Mouse (Mus musculus) G1E-ER4 (cell line): ENCODE data around the gene Clstn2. TPM values are rescaled to one million over a fixed set of nuclear protein-coding genes. Genes with fewer than 3 reads are reported as not detected.

Source experiments
- GATA1 ChIP-seq: IDR thresholded peaks from one replicate; pipeline ENCODE4 v1.8.0; 2012; ENCODE audit warnings: low read length, inconsistent platforms
- polyA plus RNA-seq: library from polyadenylated mRNA; stranded (reverse); fragments of >175 nt; gene quantifications from 2 replicates; pipeline ENCODE4 v1.2.3, GENCODE M21; 2012

The Clstn2 gene
- polyA plus RNA-seq, 1 experiment = not detected

DNA sequence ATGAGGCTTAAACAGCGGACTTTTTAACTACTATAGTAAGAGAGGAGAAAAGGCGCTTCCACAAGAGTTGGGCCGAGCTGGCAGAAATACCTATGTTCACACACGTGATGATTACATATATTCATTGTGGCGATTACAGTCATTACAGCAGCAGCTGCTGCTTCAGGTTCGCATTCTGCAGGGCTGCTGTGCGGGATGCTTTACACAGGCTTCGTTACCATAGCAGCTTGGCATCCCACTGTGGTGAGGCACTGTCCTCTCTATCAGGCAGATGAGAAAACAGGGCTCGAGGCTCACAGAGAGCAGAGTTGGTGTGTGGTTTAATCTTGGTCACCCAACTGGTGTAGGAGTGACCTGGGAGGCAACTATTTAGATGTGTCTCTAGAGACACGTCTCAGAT lies 205.3 kb downstream of the Clstn2 start:
- no peak for TF ChIP-seq GATA1

DNA sequence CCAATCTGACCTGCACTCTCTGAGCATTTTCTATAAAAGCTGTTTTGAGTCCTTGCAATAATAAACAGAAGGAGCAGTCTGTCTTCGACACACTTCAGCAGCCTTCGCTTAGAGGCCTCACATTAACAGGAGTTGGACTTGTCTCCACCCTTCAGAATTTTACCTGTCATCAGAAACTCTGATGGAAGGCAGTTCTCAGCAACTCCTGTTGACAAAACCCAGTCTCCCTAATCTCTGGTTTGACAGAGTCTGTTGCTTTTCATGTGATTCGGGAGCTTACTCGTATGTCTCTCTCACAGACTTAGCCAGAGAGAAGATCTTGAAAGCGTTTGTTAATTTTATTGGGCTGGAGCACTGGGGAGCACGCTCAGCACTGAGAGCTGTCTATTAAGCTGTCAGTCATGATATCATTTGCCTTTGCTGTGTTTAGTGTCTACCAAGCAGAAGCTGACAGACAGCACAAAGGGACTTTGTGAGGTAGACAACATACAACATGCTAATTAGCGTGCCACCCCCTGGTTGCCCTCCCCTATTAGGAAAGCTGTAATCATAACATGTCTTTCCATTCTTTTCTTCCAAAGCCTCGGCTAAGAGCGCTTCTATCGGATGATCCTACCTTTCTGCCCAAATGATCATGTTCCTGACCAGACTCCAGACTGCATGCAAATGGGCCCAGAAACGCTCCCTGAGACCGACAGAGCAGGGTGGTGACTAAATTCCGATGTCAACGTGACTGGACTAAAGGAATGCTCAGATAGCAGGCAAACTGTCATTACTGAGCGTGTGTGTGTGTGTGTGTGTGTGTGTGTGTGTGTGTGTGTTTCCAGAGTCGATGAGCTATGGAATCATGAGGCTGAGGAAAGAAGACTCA lies 206.7 kb downstream of the Clstn2 start:
- TF ChIP-seq GATA1 = no peak

DNA sequence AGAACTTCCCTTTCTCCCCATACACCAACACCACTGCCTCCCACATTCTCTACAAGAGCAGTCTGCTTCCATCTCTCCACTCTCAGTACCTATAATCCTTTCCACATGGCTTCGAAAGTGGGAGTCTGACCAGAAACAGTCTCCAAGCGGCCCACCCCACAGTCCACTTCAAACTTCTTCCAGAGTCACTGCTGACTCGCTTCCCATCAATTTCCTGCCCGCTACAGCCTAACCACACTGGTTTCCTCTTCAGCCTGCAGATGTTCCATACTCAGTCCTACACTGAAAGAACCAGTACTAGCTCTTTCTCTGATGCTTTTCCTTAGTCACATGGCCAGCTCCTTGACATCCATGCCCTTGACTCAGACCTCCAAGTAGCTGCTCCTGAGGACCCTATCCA lies 215.9 kb downstream of the Clstn2 start:
- no peak for TF ChIP-seq GATA1

GRCm38 (mm10) chr9:97816143-97816805 lies 216.7 kb downstream of the Clstn2 start:
- no peak for TF ChIP-seq GATA1

GRCm38 (mm10) chr9:97813157-97813556 lies 219.8 kb downstream of the Clstn2 start:
- no peak for TF ChIP-seq GATA1

GRCm38 (mm10) chr9:97807031-97807430 lies 225.9 kb downstream of the Clstn2 start:
- TF ChIP-seq GATA1 = no peak

DNA sequence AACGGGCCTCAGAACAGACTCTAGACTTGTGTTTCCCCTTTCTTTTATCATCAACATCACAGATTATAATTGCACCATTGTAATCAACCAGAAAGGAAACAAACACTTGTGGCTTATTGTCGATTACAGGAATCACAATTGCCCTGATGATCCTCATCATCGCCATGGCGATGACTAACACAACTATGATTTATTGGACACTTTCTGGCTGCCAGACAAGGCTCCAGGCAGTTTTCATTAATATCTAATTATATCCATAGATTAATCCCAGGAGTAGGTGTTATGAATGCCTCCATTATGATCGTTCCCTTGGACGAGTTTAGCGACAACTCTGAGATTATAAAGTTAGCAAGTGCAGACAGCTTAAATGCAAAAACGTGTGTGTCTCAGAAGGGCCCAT lies 239.3 kb downstream of the Clstn2 start:
- TF ChIP-seq GATA1 = no peak

GRCm38 (mm10) chr9:97788151-97788670 lies 244.8 kb downstream of the Clstn2 start:
- no peak for TF ChIP-seq GATA1

DNA sequence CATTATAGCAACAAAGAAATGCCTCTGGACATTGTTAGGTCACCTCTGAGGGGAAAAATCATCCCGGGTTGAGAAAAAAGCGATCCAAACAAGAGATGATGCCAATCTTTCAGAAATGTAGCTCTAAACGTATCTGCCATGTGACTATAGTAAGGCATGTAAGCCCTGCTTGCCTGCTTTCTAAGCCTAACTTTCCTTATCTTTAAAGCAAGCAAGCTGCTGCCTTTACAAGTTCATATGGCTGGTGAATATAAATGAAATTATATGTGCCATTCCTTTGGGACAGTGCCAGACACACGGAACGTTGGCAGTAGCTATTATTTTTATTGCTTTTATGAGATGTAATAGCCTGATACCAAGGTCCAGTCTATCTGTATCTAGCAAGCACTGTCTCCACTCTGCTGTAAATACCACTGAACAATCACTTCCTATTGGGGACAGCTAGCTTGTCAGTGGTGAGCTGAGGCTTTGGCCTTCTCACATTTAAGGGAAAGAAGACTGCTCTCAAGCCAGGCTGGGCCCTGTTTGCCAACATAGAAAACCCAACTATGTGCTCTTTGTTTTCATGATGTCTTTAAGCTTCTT lies 252.9 kb downstream of the Clstn2 start:
- TF ChIP-seq GATA1 = no peak

DNA sequence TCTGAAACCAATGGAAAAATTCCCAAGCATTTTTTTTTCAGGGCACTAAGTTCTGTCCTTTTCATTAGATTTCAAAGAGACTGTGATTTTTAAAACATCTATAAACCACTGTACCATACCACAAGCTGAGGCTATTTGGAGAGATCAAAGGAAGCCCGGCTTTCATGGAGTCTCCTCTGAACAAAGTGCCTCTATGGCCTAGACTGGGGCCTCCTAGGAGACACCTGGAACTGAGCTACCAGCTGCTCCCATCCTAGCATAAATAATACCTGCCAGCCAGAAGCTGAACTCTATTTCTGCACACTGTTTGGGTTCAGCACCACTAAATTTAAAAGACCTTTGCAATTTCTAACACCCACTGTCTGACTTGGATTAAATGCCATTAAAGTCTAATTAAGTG lies 257.2 kb downstream of the Clstn2 start:
- no peak for TF ChIP-seq GATA1

GRCm38 (mm10) chr9:97774991-97775390 lies 258.0 kb downstream of the Clstn2 start:
- no peak for TF ChIP-seq GATA1

- TF ChIP-seq GATA1 = no peak
Observed at GRCm38 (mm10) chr9:97773911-97774310, 259.1 kb downstream of the Clstn2 start.

DNA sequence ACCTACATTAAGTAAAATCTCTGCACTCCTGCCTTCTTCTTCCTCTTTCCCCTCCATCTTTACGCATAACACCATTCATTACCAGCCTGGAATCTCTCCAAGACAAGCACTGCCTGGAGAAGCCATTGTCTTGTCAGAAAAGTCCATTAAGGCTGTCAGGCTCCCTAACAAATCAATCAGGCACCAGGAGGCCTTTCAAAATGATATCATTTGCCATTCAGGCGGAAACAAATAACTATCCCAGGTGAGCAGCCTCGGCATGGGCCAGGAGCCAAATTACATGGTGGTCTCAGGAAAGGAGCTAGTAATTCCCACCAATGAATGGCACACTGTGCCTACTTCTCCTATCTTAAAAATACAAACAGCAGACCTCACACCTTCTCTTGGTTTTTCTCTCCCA lies 260.6 kb downstream of the Clstn2 start:
- no peak for TF ChIP-seq GATA1

DNA sequence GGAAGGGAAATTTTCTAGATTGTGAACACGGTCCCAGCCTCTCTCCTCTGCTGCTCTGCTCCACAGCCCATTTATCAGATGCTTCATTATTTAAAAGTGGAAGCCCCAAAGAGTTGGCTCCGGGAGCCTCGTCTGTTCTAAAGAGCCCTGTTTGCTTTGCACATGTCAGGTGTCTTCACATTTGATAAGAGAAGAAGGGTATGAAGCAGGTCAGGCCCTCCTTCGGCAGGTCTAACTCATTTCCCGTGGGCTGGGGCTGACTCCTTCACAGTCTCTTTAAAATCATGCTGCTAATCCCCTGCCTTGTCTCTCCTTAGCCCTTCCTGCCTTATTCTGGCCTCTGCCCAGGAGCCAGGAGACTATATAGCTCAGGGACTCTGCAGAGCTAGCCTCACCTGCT lies 263.6 kb downstream of the Clstn2 start:
- TF ChIP-seq GATA1 = no peak

DNA sequence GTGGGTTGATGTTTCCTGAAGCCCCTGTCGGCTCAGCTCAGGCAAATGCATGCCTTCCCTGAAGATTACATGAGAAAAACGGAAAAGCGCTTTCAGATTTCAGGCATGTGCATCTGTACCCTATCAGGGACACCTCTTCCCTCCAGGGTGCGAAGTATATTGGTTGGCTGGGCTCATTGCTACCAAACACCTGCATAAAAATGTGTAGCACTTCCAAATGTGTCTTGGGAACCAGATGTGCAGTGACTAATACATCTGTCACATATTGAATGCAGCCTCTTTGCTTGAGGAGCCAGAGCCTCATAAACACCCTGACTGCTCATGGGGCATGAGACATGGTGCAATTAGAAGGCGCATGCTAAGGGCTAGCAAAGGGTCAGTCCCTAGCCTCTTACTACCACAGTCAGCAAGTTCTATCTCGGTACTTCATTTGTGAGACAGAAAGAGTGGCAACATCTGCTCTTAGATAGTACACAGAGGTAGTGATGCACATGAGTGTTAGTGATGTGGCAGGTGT lies 267.7 kb downstream of the Clstn2 start:
- no peak for TF ChIP-seq GATA1

- no peak for TF ChIP-seq GATA1
Observed at GRCm38 (mm10) chr9:97763048-97763447, 269.9 kb downstream of the Clstn2 start.
